Mouse (Mus musculus) forebrain, embryonic 14.5 days (tissue): ENCODE data around the gene Arrdc5. TPM values are rescaled to one million over a fixed set of nuclear protein-coding genes. Genes with fewer than 3 reads are reported as not detected.

Source experiments
- ATAC-seq: fragments of 200-750 bp; cut with Nextera tagmentation; 2 replicates; pipeline ENCODE4 v1.8.0; 2017; ENCODE audit warnings: mild to moderate bottlenecking, moderate library complexity
- DNase-seq: peaks from one replicate; pipeline ENCODE4 v3.0.0-alpha.2; 2015; ENCODE audit warnings: low spot score
- H3K27ac ChIP-seq: fragments of 300-500 bp; sonication (generic); 2 replicates; pipeline ENCODE4 v1.5.1; 2014; ENCODE audit warnings: low read depth, mild to moderate bottlenecking, control low read depth, low read length, moderate library complexity
- H3K27me3 ChIP-seq: fragments of 300-500 bp; sonication (generic); replicated peaks from 2 replicates; pipeline ENCODE4 v1.6.1; 2014; ENCODE audit warnings: low read length, control low read depth, mixed read lengths; ENCODE audit not compliant: control insufficient read depth, insufficient read depth
- H3K36me3 ChIP-seq: fragments of 300-500 bp; sonication (generic); 2 replicates; pipeline ENCODE4 v1.6.1; 2014; ENCODE audit warnings: low read length, control low read depth; ENCODE audit not compliant: control insufficient read depth, insufficient read depth
- H3K4me1 ChIP-seq: fragments of 300-500 bp; sonication (generic); 2 replicates; pipeline ENCODE4 v1.6.1; 2014; ENCODE audit warnings: antibody characterized with exemption, low read length, control low read depth; ENCODE audit not compliant: control insufficient read depth, insufficient read depth
- H3K4me2 ChIP-seq: fragments of 300-500 bp; sonication (generic); 2 replicates; pipeline ENCODE4 v1.6.1; 2014; ENCODE audit warnings: mild to moderate bottlenecking, control low read depth, low read length
- H3K4me3 ChIP-seq: fragments of 300-500 bp; sonication (generic); 2 replicates; pipeline ENCODE4 v1.5.1; 2014; ENCODE audit warnings: low read depth, low read length, control low read depth
- H3K9ac ChIP-seq: fragments of 300-500 bp; sonication (generic); 2 replicates; pipeline ENCODE4 v1.6.1; 2014; ENCODE audit warnings: mild to moderate bottlenecking, low read length, control low read depth, moderate library complexity
- H3K9me3 ChIP-seq: fragments of 300-500 bp; sonication (generic); replicated peaks from 2 replicates; pipeline ENCODE4 v1.6.1; 2016; ENCODE audit warnings: low read length, control low read depth, mixed read lengths; ENCODE audit not compliant: control insufficient read depth
- WGBS: fragments of 180-500 bp; shearing (Covaris S2); extraction: QIAGEN DNeasy Blood & Tissue Kit; methylation state at CpG from one replicate; pipeline ENCODE4 v1.1.7; 2014; 5-methylcytosine and 5-hydroxymethylcytosine counted together
- polyA plus RNA-seq: library from polyadenylated mRNA; unstranded; fragments of >200 nt; fragmentation: Nextera tagmentation; extraction: Ambion mirVana; gene quantifications from 2 replicates; pipeline ENCODE4 v1.2.1, GENCODE M21; 2014

Gene Arrdc5
- polyA plus RNA-seq, 1 experiment from 2014 or later: not detected

DNA sequence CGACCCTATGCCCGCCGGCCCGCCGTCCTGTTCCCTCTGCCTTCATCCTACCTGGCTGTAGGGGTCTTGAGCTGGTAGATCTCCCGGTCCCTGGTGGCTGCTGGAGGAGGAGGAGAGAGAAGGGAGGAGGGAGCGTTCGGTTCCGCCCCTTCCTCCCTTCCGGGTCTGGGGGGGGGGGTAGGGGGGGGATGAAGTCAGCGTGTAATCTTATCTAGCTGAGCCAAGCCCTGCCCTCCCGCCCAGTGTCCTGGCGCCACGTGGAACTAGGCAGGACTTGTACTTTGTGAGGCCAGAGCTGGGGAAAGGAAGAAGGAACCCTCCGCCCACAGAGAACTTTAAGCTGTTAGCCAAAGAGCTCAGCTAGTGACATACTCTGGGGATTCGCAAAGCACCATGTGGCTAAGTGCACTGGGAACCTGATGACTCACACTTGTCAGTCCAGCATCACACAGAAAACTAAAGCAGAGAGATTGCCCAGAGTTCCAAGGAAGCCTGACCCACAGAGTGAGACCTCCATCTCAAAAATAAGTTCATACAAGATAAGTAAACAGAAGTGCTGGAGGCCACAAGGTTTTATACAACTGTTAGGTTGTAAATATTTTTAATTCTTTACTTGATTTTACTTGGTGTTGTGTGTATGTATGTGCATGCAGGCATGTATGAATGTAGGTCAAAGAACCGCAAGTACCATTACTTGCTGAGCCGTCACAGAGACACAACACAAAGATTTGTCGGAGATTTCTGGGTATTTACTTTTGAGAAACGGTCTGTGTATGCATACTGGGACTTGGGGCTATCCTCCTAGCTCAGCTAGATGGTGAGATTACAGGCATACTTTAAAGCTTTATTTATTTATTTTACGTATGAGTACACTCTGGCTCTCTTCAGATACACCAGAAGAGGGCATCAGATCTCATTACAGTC, 23.2 kb downstream of the Arrdc5 start, which contains the start of gene Ticam1:
Ticam1 (minus strand) TSS at position 144 of the 924 bp plus-strand sequence.
- no peaks in the 10 kb centered on the region; the same call in 1 of the 2 replicates for H3K4me1 ChIP-seq

DNA sequence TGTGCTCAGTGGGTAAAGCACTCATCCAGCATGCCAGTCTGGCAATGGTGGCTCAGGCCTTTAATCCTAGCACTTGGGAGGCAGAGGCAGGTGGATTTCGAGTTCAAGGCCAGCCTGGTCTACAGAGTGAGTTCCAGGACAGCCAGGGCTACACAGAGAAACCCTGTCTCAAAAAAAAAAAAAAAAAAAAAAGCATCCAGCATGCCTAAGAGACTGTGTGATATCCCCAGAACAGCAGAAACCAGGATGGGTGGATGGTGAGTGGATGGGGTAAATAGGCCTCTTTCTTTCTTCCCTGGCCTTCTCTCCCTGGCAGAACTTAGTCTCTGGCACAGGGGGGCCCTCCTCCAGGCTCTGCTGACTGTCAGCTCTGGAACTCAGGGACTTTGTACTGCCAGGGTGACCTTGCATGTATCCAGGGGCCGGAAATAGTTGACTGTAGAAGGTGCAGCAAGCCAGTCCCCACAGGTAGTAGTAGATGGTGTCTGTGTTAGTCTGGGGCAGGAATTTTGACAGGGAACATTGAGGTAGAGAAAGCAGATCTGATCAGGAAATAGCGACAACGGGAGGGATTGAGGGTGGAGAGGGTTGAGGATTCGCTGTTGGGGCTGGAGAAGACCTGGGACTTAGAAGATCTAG, 24.1 kb downstream of the Arrdc5 start:
- 29% methylated on average over 5 of the region's 5 CpGs for WGBS
- DNase-seq (no peak), ATAC-seq (0 out of 2 replicates have a peak, but pooled peaks have one; percentile 22)
- Histone ChIP-seq H3K9me3 (no peaks in the 10 kb centered on the region), H3K4me2 (peak overlapping the region; percentile 62), H3K27me3 (no peaks in the 10 kb centered on the region), H3K36me3 (no peaks in the 10 kb centered on the region), H3K27ac (no peak overlapping the region), H3K4me1 (no peaks in the 10 kb centered on the region; the same call in 1 of the 2 replicates), H3K4me3 (peak overlapping the region; percentile 35), H3K9ac (peak overlapping the region; percentile 67)

More for the DNA sequence above, 23.2 kb downstream of the Arrdc5 start, which contains the start of gene Ticam1:
- 8% methylated on average over 16 of the region's 21 CpGs for WGBS
- DNase-seq: peak; percentile 84
- Histone ChIP-seq H3K4me2 (peak within 1 kb of the TSS; percentile 62), H3K27ac (no peak within 1 kb of the TSS), H3K9ac (peak within 1 kb of the TSS; percentile 67), H3K36me3 (no peaks in the 10 kb centered on the region), H3K9me3 (no peaks in the 10 kb centered on the region), H3K27me3 (no peaks in the 10 kb centered on the region), H3K4me3 (peak within 1 kb of the TSS; percentile 35)
- peak; percentile 88 for ATAC-seq

DNA sequence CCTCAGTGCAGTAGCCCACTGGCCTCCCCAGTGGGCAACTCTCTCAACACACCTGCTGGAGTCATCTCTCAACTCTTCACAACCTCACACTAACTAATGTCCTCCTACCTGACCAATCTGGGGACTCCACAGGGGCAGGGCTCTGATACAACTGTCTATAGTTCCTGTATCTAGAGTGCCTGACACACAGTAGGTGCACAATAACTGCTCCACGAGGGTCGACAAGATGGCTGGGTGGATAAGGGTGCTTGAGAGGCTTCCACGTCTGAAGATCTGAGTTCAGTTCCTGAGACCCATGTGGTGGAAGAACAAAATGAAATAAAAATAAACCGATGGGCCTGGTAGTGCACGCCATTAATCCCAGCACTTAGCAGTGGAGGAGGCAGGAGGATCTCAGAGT, 26.1 kb downstream of the Arrdc5 start:
- Histone ChIP-seq H3K4me3 (no peak overlapping the region), H3K4me2 (no peak overlapping the region), H3K36me3 (no peaks in the 10 kb centered on the region), H3K9me3 (no peaks in the 10 kb centered on the region), H3K4me1 (no peaks in the 10 kb centered on the region; the same call in 1 of the 2 replicates), H3K27ac (no peak overlapping the region), H3K9ac (no peak overlapping the region), H3K27me3 (no peaks in the 10 kb centered on the region)
- WGBS: 91% methylated on average over 5 of the region's 5 CpGs
- DNase-seq: no peak
- no peak for ATAC-seq

DNA sequence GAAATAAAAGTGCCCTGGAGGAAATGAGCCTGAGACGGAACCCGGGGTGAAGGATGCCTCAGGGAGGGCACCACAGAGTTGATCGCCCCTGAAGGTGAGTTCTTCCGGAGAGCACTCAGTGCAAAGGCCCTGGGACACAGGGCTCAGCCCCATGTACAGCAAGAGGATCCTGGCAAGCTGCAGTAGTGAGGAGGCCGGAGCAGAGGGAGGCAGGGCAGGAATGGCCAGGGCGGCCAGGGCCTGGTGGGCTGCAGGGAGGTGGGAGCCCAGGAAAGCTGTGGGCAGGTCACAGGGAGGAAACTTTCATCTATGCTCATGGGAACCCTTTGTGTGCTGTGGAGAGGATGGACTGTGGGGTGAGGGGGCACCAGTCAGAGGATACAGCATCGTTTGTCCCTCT, 26.6 kb downstream of the Arrdc5 start:
- Histone ChIP-seq H3K36me3 (no peaks in the 10 kb centered on the region), H3K4me1 (no peaks in the 10 kb centered on the region; the same call in 1 of the 2 replicates), H3K9me3 (no peaks in the 10 kb centered on the region), H3K27ac (no peak overlapping the region), H3K27me3 (no peaks in the 10 kb centered on the region), H3K4me3 (no peak overlapping the region), H3K4me2 (no peak overlapping the region), H3K9ac (no peak overlapping the region)
- DNase-seq (no peak), ATAC-seq (no peak)
- WGBS: 88% methylated on average over 7 of the region's 7 CpGs

DNA sequence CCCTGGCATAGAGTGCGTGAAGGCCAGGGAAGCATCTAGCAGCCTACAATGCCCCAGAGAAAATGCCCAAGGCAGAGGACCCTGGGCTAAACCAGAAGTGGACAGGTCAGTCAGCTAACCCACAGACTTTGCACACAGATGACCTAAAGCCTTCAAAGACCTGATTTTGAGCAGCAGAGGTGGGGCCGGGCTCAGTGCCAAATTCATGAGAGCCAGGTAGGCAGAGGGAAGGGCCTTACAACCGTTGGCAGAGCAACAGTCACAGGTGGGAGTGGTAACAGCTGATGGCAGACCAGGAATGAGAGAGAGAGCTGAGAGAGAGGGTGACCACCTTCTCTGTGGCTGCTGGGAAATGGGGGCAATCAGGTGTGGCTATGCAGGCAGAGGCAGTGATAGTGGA, 27.4 kb downstream of the Arrdc5 start:
- H3K9ac ChIP-seq: no peak overlapping the region
- no peaks in the 10 kb centered on the region for H3K27me3 ChIP-seq

DNA sequence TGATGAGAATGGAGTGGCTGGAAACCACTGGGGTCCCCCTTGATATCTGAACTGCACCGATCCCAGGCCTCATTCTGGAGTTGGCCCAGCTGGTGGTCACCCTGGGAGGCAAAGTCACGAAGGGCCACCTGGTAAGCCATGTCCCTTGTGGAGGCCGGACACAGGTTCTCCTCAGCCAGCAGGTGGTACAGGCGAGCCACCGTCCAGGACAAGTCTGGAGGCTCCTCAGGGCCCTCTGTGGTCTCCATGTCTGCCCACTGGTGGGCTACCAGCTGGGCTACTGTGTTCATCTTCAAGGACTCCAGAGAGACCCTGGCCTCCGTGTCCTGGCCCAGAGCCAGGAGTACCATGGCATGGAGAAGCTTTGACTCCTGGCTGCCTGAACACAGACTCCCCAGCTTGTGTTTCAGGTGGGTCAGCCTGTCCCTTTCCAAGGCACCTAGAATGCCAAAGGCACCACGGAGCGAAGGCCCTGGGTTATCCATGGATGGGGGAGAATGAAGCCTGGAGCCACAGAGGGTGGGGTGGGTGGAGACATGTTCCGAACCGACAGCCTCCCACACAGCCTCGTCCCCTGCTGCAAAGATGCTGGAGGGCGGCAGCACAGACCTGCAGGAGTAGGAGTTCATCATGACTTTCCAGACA, 28.4 kb downstream of the Arrdc5 start:
- 89% methylated on average over 12 of the region's 12 CpGs for WGBS
- Histone ChIP-seq H3K27me3 (no peaks in the 10 kb centered on the region), H3K4me3 (no peak overlapping the region), H3K27ac (no peak overlapping the region), H3K4me1 (no peaks in the 10 kb centered on the region), H3K9ac (no peak overlapping the region), H3K4me2 (no peak overlapping the region), H3K36me3 (no peaks in the 10 kb centered on the region), H3K9me3 (no peaks in the 10 kb centered on the region)
- DNase-seq (no peak), ATAC-seq (no peak)

More for the DNA sequence above, 27.4 kb downstream of the Arrdc5 start:
- H3K4me2 ChIP-seq: no peak overlapping the region
- no peak overlapping the region for H3K4me3 ChIP-seq
- H3K27ac ChIP-seq: no peak overlapping the region
- no peaks in the 10 kb centered on the region; the same call in 1 of the 2 replicates for H3K4me1 ChIP-seq
- no peaks in the 10 kb centered on the region for H3K9me3 ChIP-seq
- no peaks in the 10 kb centered on the region for H3K36me3 ChIP-seq
- no peak for ATAC-seq
- 79% methylated on average over 3 of the region's 3 CpGs for WGBS
- no peak for DNase-seq

DNA sequence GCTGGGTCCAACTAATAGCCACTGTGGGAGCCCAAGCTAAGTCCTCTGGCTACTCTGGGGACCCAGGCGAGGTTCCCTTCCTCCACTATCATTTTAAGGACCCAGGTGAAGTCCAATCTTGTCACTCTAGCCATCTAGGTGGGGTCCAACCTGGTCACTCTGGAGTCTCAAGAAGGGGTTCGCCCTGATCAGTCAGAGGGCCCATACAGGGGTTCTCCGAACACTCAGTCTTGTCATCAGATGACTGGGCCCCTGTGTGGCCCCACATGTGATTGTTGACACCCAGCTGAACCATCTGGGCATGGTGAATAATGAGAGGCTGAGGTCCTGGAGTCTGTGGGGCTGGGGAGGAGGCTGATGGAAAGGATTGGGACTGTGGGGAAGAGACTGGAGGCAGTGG, 30.3 kb downstream of the Arrdc5 start:
- Histone ChIP-seq H3K27me3 (no peaks in the 10 kb centered on the region), H3K4me1 (no peaks in the 10 kb centered on the region), H3K27ac (no peak overlapping the region), H3K36me3 (peaks cover 7% of the 10 kb centered on the region; the same call in 1 of the 2 replicates), H3K4me2 (peak overlapping the region; percentile 42), H3K9me3 (no peaks in the 10 kb centered on the region), H3K9ac (peak overlapping the region; percentile 5; the same call in 1 of the 2 replicates), H3K4me3 (peak overlapping the region; percentile 21; the same call in 1 of the 2 replicates)
- WGBS: 74% methylated on average over 3 of the region's 3 CpGs
- no peak for DNase-seq
- peak; percentile 14; the same call in 1 of the 2 replicates for ATAC-seq

DNA sequence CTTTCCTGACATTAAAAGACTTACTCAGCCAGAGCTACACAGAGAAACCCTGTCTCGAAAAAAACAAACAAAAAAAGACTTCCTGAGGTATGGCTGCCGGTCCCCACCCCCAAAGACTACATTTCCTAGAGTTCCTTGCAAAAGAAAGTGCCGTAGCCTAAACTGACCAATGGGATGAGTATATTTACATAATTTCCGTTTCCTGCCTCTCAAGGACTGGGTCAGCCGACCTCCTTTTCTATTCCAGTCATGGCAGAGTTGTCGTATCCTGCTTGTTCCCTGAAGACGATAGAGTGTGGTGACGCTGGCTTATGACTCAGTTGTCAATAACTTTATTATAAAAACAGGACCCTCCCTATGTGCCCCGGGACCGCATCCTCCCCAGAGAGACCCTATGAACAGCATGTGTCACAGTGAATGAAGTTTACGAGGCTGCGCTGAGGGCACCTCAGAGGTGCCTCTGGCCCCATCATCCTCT, 30.9 kb downstream of the Arrdc5 start:
- Histone ChIP-seq H3K9me3 (no peaks in the 10 kb centered on the region), H3K4me1 (no peaks in the 10 kb centered on the region), H3K4me3 (peak overlapping the region; percentile 21), H3K4me2 (peak overlapping the region; percentile 42), H3K27me3 (no peaks in the 10 kb centered on the region), H3K36me3 (peaks cover 8% of the 10 kb centered on the region; the same call in 1 of the 2 replicates), H3K9ac (peak overlapping the region; percentile 40), H3K27ac (0 out of 2 replicates have a peak overlapping the region, but pooled peaks have one; percentile 15)
- ATAC-seq (peak; percentile 87), DNase-seq (peak; percentile 93)
- WGBS: 23% methylated on average over 12 of the region's 12 CpGs
